Mouse (Mus musculus) kidney, adult 2 months (tissue): ENCODE results near the gene Scmh1.

Experiments used
- CTCF ChIP-seq: fragments of 200-500 bp; conservative IDR thresholded peaks from 2 replicates; pipeline ENCODE4 v1.5.1; 2011; ENCODE audit warnings: low read depth, mild to moderate bottlenecking, control low read depth, low read length, moderate library complexity, mixed read lengths; ENCODE audit not compliant: insufficient read depth, insufficient read length
- POLR2A ChIP-seq: fragments of 200-500 bp; IDR thresholded peaks from one replicate; pipeline ENCODE4 v1.6.1; 2011; ENCODE audit warnings: low read depth, low read length, control low read depth

DNA sequence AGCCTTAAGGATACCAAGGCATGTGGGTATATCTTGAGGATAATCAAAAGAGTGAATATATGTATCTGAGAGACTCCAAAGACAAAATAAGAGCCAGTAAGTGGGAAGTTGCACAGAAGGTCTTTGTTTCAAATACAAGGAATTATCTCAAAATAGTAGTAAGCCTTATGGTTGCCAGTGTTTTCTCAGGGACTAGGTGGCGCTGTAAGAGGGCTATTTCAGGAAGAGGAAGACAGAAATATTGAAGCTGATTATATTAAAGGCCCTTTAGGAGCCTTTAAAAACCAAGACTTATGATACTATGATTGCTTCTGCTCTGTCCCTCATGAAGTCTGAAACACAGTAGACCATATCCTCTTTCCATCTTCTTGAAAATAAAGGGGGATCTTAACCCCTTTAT, 101.9 kb downstream of the Scmh1 start:
- TF ChIP-seq CTCF, result no peak
- no peak for TF ChIP-seq POLR2A
